Mouse (Mus musculus): ENCODE results near the gene Fcgr1. TPM values are rescaled to one million over a fixed set of nuclear protein-coding genes. Genes with fewer than 3 reads are reported as not detected.
"Not testable (repeated sequence)": the region's sequence is repeated elsewhere in the genome, so short reads cannot be mapped to it uniquely, and the experiment has no call there.

Gene Fcgr1
- polyA plus RNA-seq, 1 experiment from 2014 or later, result 2.1 TPM

- 78% methylated on average over 3 of the region's 3 CpGs for WGBS
- no peak for DNase-seq (ENCODE audit: low spot score, missing footprints)
Measured at GRCm38 (mm10) chr3:96289201-96289600, 4.6 kb downstream of the Fcgr1 start.

GRCm38 (mm10) chr3:96287334-96287733, 6.4 kb downstream of the Fcgr1 start:
- WGBS, result 88% methylated on average over 11 of the region's 11 CpGs
- not testable (repeated sequence) for H3K36me3 ChIP-seq (ENCODE audit: control insufficient read depth, insufficient read depth, low read length); H3K27me3 ChIP-seq (ENCODE audit: control insufficient read depth, insufficient read depth, low read length); H3K9ac ChIP-seq (ENCODE audit: low read length); H3K4me1 ChIP-seq (ENCODE audit: control insufficient read depth, insufficient read depth, low read length); H3K4me3 ChIP-seq (ENCODE audit: low read depth, low read length); H3K27ac ChIP-seq (ENCODE audit: low read depth, low read length); ATAC-seq (ENCODE audit: low FRiP score); H3K4me2 ChIP-seq; H3K9me3 ChIP-seq (ENCODE audit: control insufficient read depth, low read length); DNase-seq (ENCODE audit: low spot score, missing footprints)

More at GRCm38 (mm10) chr3:96289201-96289600, 4.6 kb downstream of the Fcgr1 start:
- H3K4me3 ChIP-seq (ENCODE audit: low read depth, low read length), result no peak overlapping the region
- H3K36me3 ChIP-seq (ENCODE audit: control insufficient read depth, insufficient read depth, low read length), result no peaks in the 10 kb centered on the region
- no peak for ATAC-seq (ENCODE audit: low FRiP score)
- no peaks in the 10 kb centered on the region for H3K9me3 ChIP-seq (ENCODE audit: control insufficient read depth, low read length)
- no peak overlapping the region for H3K27ac ChIP-seq (ENCODE audit: low read depth, low read length)
- no peak overlapping the region for H3K4me2 ChIP-seq
- H3K9ac ChIP-seq (ENCODE audit: low read length), result no peak overlapping the region
- no peaks in the 10 kb centered on the region for H3K4me1 ChIP-seq (ENCODE audit: control insufficient read depth, insufficient read depth, low read length)
- H3K27me3 ChIP-seq (ENCODE audit: control insufficient read depth, insufficient read depth, low read length), result no peaks in the 10 kb centered on the region; the same call in 1 of the 2 replicates

- peak; percentile 87 for DNase-seq (ENCODE audit: low spot score, missing footprints)
Measured at GRCm38 (mm10) chr3:96284457-96284856, 9.3 kb downstream of the Fcgr1 start.

GRCm38 (mm10) chr3:96280660-96281059, 13.1 kb downstream of the Fcgr1 start:
- Histone ChIP-seq H3K4me2 (no peak overlapping the region), H3K27ac (ENCODE audit: low read depth, low read length) (no peak overlapping the region), H3K4me3 (ENCODE audit: low read depth, low read length) (no peak overlapping the region), H3K27me3 (ENCODE audit: control insufficient read depth, insufficient read depth, low read length) (peaks cover 4% of the 10 kb centered on the region; the same call in 1 of the 2 replicates), H3K9me3 (ENCODE audit: control insufficient read depth, low read length) (no peaks in the 10 kb centered on the region), H3K9ac (ENCODE audit: low read length) (no peak overlapping the region), H3K4me1 (ENCODE audit: control insufficient read depth, insufficient read depth, low read length) (peaks cover 6% of the 10 kb centered on the region), H3K36me3 (ENCODE audit: control insufficient read depth, insufficient read depth, low read length) (no peaks in the 10 kb centered on the region)
- 62% methylated on average over 6 of the region's 6 CpGs for WGBS
- DNase-seq (ENCODE audit: low spot score, missing footprints) (no peak), ATAC-seq (ENCODE audit: low FRiP score) (no peak)

More at GRCm38 (mm10) chr3:96284457-96284856, 9.3 kb downstream of the Fcgr1 start:
- no peaks in the 10 kb centered on the region for H3K36me3 ChIP-seq (ENCODE audit: control insufficient read depth, insufficient read depth, low read length)
- H3K27me3 ChIP-seq (ENCODE audit: control insufficient read depth, insufficient read depth, low read length), result peaks cover 4% of the 10 kb centered on the region; the same call in 1 of the 2 replicates
- H3K9me3 ChIP-seq (ENCODE audit: control insufficient read depth, low read length), result no peaks in the 10 kb centered on the region
- no peak overlapping the region for H3K27ac ChIP-seq (ENCODE audit: low read depth, low read length)
- no peak for ATAC-seq (ENCODE audit: low FRiP score)
- no peak overlapping the region for H3K9ac ChIP-seq (ENCODE audit: low read length)
- WGBS, result 21% methylated on average over 4 of the region's 4 CpGs
- peaks cover 4% of the 10 kb centered on the region; the same call in 1 of the 2 replicates for H3K4me1 ChIP-seq (ENCODE audit: control insufficient read depth, insufficient read depth, low read length)
- no peak overlapping the region for H3K4me2 ChIP-seq
- no peak overlapping the region for H3K4me3 ChIP-seq (ENCODE audit: low read depth, low read length)

- H3K4me3 ChIP-seq (ENCODE audit: low read depth, low read length), result peak overlapping the region; percentile 36
- H3K27ac ChIP-seq (ENCODE audit: low read depth, low read length), result peak overlapping the region; percentile 63
- peak overlapping the region; percentile 68 for H3K4me2 ChIP-seq
- ATAC-seq (ENCODE audit: low FRiP score), result peak; percentile 96
- peaks cover 2% of the 10 kb centered on the region for H3K4me1 ChIP-seq (ENCODE audit: control insufficient read depth, insufficient read depth, low read length)
- H3K9ac ChIP-seq (ENCODE audit: low read length), result peak overlapping the region; percentile 63
- no peaks in the 10 kb centered on the region for H3K9me3 ChIP-seq (ENCODE audit: control insufficient read depth, low read length)
- under 1% methylated on average over 49 of the region's 49 CpGs for WGBS
- DNase-seq (ENCODE audit: low spot score, missing footprints), result peak; percentile 99
- H3K36me3 ChIP-seq (ENCODE audit: control insufficient read depth, insufficient read depth, low read length), result no peaks in the 10 kb centered on the region
- H3K27me3 ChIP-seq (ENCODE audit: control insufficient read depth, insufficient read depth, low read length), result no peaks in the 10 kb centered on the region; the same call in 1 of the 2 replicates
Measured at GRCm38 (mm10) chr3:96277800-96278624, 15.8 kb downstream of the Fcgr1 start.

GRCm38 (mm10) chr3:96277428-96277799, 16.4 kb downstream of the Fcgr1 start:
- 15% methylated on average over 8 of the region's 8 CpGs for WGBS
- Histone ChIP-seq H3K9ac (ENCODE audit: low read length) (peak overlapping the region; percentile 61; the same call in 1 of the 2 replicates), H3K27me3 (ENCODE audit: control insufficient read depth, insufficient read depth, low read length) (no peaks in the 10 kb centered on the region; the same call in 1 of the 2 replicates), H3K4me1 (ENCODE audit: control insufficient read depth, insufficient read depth, low read length) (peaks cover 2% of the 10 kb centered on the region), H3K4me2 (peak overlapping the region; percentile 68), H3K4me3 (ENCODE audit: low read depth, low read length) (peak overlapping the region; percentile 36), H3K36me3 (ENCODE audit: control insufficient read depth, insufficient read depth, low read length) (no peaks in the 10 kb centered on the region), H3K9me3 (ENCODE audit: control insufficient read depth, low read length) (no peaks in the 10 kb centered on the region), H3K27ac (ENCODE audit: low read depth, low read length) (no peak overlapping the region)
- no peak for ATAC-seq (ENCODE audit: low FRiP score)
- no peak for DNase-seq (ENCODE audit: low spot score, missing footprints)

GRCm38 (mm10) chr3:96273591-96274465, 19.9 kb downstream of the Fcgr1 start:
- H3K27me3 ChIP-seq (ENCODE audit: control insufficient read depth, insufficient read depth, low read length), result no peaks in the 10 kb centered on the region
- H3K4me1 ChIP-seq (ENCODE audit: control insufficient read depth, insufficient read depth, low read length), result peaks cover 2% of the 10 kb centered on the region
- H3K27ac ChIP-seq (ENCODE audit: low read depth, low read length), result no peak overlapping the region
- H3K36me3 ChIP-seq (ENCODE audit: control insufficient read depth, insufficient read depth, low read length), result no peaks in the 10 kb centered on the region
- no peaks in the 10 kb centered on the region for H3K9me3 ChIP-seq (ENCODE audit: control insufficient read depth, low read length)
- no peak overlapping the region for H3K9ac ChIP-seq (ENCODE audit: low read length)
- ATAC-seq (ENCODE audit: low FRiP score), result no peak
- H3K4me3 ChIP-seq (ENCODE audit: low read depth, low read length), result no peak overlapping the region
- DNase-seq (ENCODE audit: low spot score, missing footprints), result no peak
- WGBS, result 91% methylated on average over 17 of the region's 17 CpGs
- H3K4me2 ChIP-seq, result no peak overlapping the region

- H3K4me3 ChIP-seq (ENCODE audit: low read depth, low read length), result peak within 1 kb of the TSS; percentile 40
- H3K9ac ChIP-seq (ENCODE audit: low read length), result peak within 1 kb of the TSS; percentile 81
- H3K4me1 ChIP-seq (ENCODE audit: control insufficient read depth, insufficient read depth, low read length), result peaks cover 6% of the 10 kb centered on the region
- no peaks in the 10 kb centered on the region for H3K9me3 ChIP-seq (ENCODE audit: control insufficient read depth, low read length)
- DNase-seq (ENCODE audit: low spot score, missing footprints), result peak; percentile 100
- H3K36me3 ChIP-seq (ENCODE audit: control insufficient read depth, insufficient read depth, low read length), result no peaks in the 10 kb centered on the region
- H3K4me2 ChIP-seq, result peak within 1 kb of the TSS; percentile 82
- peak within 1 kb of the TSS; percentile 97 for H3K27ac ChIP-seq (ENCODE audit: low read depth, low read length)
- under 1% methylated on average over 45 of the region's 45 CpGs for WGBS
- H3K27me3 ChIP-seq (ENCODE audit: control insufficient read depth, insufficient read depth, low read length), result no peaks in the 10 kb centered on the region
- ATAC-seq (ENCODE audit: low FRiP score), result peak; percentile 98
Measured at GRCm38 (mm10) chr3:96269511-96270474, 24.0 kb downstream of the Fcgr1 start, which contains the start of gene Hist2h2bb. Gene Hist2h2bb, plus strand, starts transcription at chr3:96269752.
